15 mouse cellular contexts compared by ENCODE assay signal in genomic region chr13:64007688-64008087, GRCm38 (mm10).
DNase-seq lines count a peak whose midpoint lies in the region; ATAC-seq and TF ChIP-seq lines count a peak whose summit lies in the region.
"Had no signal": no experiment of that assay in that cellular context is flagged by ENCODE, and none has a peak within 500 bp of the region (broad histone marks: within the 10 kb centered on the region; RNA-seq: fewer than 3 reads in every experiment).

No protein-coding gene starts in this region.

- dilution Hi-C loops in CH12.LX (cut with MboI; ENCODE audit: extremely low pct_ligation_motif_present, extremely low pct_unique_long_range_greater_than_20kb, low sequenced_read_pairs) = no loop called here

- peak; percentile 37 for TF ChIP-seq RAD21 in CH12.LX (IDR thresholded peaks at IDR 0.05; ENCODE audit: low read depth, low read length)

- POLR2A ChIA-PET in Patski (lab: Charles Lee) = no interaction called here

- H3K9me3 ChIP-seq in CH12.LX (replicated peaks; ENCODE audit: low read length) = no peaks in the 10 kb centered on the region
- H3K9me3 ChIP-seq: embryonic facial prominence, embryonic 12.5 days; liver, embryonic 15.5 days; midbrain, embryonic 15.5 days; neural tube, embryonic 13.5 days had no signal

- H3K4me2 ChIP-seq in CH12.LX (ENCODE audit: insufficient read depth, low read depth, poor library complexity, severe bottlenecking) = no peak overlapping the region
- H3K4me2 ChIP-seq: embryonic facial prominence, embryonic 12.5 days; liver, embryonic 15.5 days; midbrain, embryonic 15.5 days; neural tube, embryonic 13.5 days had no signal

- no peak for DNase-seq in gastrocnemius, adult 2 months
- no peak for DNase-seq in gastrocnemius, adult 8-10 months (ENCODE audit: low spot score in 2 of 2)
- DNase-seq in layer of hippocampus, adult 2 months (ENCODE audit: low spot score in 2 of 2) = no peak
- no peak for DNase-seq in layer of hippocampus, adult 8-10 months (ENCODE audit: low spot score in 2 of 2)
- no peak for DNase-seq in CH12.LX (ENCODE audit: extremely low read depth)
- no peak for DNase-seq in Patski (ENCODE audit: low read depth, low spot score)
- no peak for DNase-seq in gastrocnemius, adult 18-20 months (ENCODE audit: low spot score)
- DNase-seq: heart, adult 11 months; thymus, adult 18-20 months had no signal

- in situ Hi-C loops in CH12.LX (cut with MboI; ENCODE audit: low pct_ligation_motif_present, low pct_unique_long_range_greater_than_20kb, low sequenced_read_pairs) (no loop called here), Patski (cut with MboI; ENCODE audit: low pct_unique_long_range_greater_than_20kb) (no loop called here)

- H3K27me3 ChIP-seq in CH12.LX (replicated peaks) = no peaks in the 10 kb centered on the region
- no peaks in the 10 kb centered on the region for H3K27me3 ChIP-seq in Patski
- H3K27me3 ChIP-seq: embryonic facial prominence, embryonic 12.5 days; liver, embryonic 15.5 days; midbrain, embryonic 15.5 days; neural tube, embryonic 13.5 days had no signal

- no peaks in the 10 kb centered on the region for H3K36me3 ChIP-seq in CH12.LX (replicated peaks in 1 of 2; ENCODE audit: control insufficient read depth in 1 of 2, insufficient read depth in 1 of 2, low read length in 1 of 2)
- H3K36me3 ChIP-seq: embryonic facial prominence, embryonic 12.5 days; liver, embryonic 15.5 days; midbrain, embryonic 15.5 days; neural tube, embryonic 13.5 days had no signal

- peaks cover 5 to 6% of the 10 kb centered on the region in 2 experiments; a peak in 3 of 4 replicates for H3K4me1 ChIP-seq in CH12.LX (ENCODE audit: control insufficient read depth in 1 of 2, insufficient read depth in 2 of 2)
- H3K4me1 ChIP-seq: liver, embryonic 15.5 days; midbrain, embryonic 15.5 days had no signal

- TF ChIP-seq POLR2A in CH12.LX (IDR thresholded peaks at IDR 0.05; ENCODE audit: low read depth, low read length) = no peak

- no peak for TF ChIP-seq EP300 in CH12.LX (IDR thresholded peaks at IDR 0.05; ENCODE audit: low read length)

- H3K9ac ChIP-seq in CH12.LX (ENCODE audit: insufficient read depth, low read depth) = no peak overlapping the region
- H3K9ac ChIP-seq: embryonic facial prominence, embryonic 12.5 days; liver, embryonic 15.5 days; midbrain, embryonic 15.5 days; neural tube, embryonic 13.5 days had no signal

- intact Hi-C loops in gastrocnemius, adult 2 months (cut with DNase I) = no loop called here

- CTCF ChIA-PET in Patski (lab: Charles Lee) = interaction anchor here (1.4 to 2.3 kb wide), 4 partner anchors 12 to 29 kb away, joined by 3 to 9 read pairs (median 6); no protein-coding TSS in a partner anchor

- TF ChIP-seq CTCF in gastrocnemius, adult 2 months (IDR thresholded peaks at IDR 0.05) = peak; percentile 40
- TF ChIP-seq CTCF in layer of hippocampus, adult 2 months (conservative IDR thresholded peaks at IDR 0.05) = peak; percentile 74
- TF ChIP-seq CTCF in CH12.LX (conservative IDR thresholded peaks at IDR 0.05 in 1 of 2, IDR thresholded peaks at IDR 0.05 in 1 of 2; ENCODE audit: low read depth in 2 of 2, low read length in 2 of 2) (peak in 1 of 2 experiments; percentile 45; a peak in 2 of 4 replicates), Patski (IDR thresholded peaks at IDR 0.05) (peak; percentile 81)

- no peak overlapping the region for H3K27ac ChIP-seq in gastrocnemius, adult 2 months
- H3K27ac ChIP-seq in layer of hippocampus, adult 2 months = no peak overlapping the region
- H3K27ac ChIP-seq in CH12.LX (ENCODE audit: insufficient read depth, low read depth) = no peak overlapping the region
- H3K27ac ChIP-seq: embryonic facial prominence, embryonic 12.5 days; liver, embryonic 15.5 days; midbrain, embryonic 15.5 days; neural tube, embryonic 13.5 days had no signal

- H3K79me2 ChIP-seq in CH12.LX (replicated peaks; ENCODE audit: control insufficient read depth, extremely low read depth, insufficient read depth, poor library complexity, severe bottlenecking) = no peaks in the 10 kb centered on the region

- ATAC-seq in Patski = peak; percentile 33
- no peak for ATAC-seq in CD4-positive, CD25-positive, alpha-beta regulatory T cell, adult 4 months
- ATAC-seq: forebrain, embryonic 14.5 days; midbrain, embryonic 15.5 days had no signal

- H3K4me3 ChIP-seq in gastrocnemius, adult 2 months = no peak overlapping the region
- H3K4me3 ChIP-seq in layer of hippocampus, adult 2 months = no peak overlapping the region
- H3K4me3 ChIP-seq in CH12.LX (replicated peaks in 1 of 3; ENCODE audit: low read depth in 2 of 3, low read length in 2 of 3, poor library complexity in 1 of 3) = no peak overlapping the region
- H3K4me3 ChIP-seq: embryonic facial prominence, embryonic 12.5 days; liver, embryonic 15.5 days; midbrain, embryonic 15.5 days; neural tube, embryonic 13.5 days had no signal

TF ChIP-seq in CH12.LX, 34 proteins besides CTCF, POLR2A, EP300 and RAD21:
- TF ChIP-seq E2F4 (IDR thresholded peaks at IDR 0.05; ENCODE audit: insufficient replicate concordance, low read depth, low read length) = no peak
- TF ChIP-seq UBTF (IDR thresholded peaks at IDR 0.05; ENCODE audit: low read depth, low read length) = no peak
- peak; percentile 28 for TF ChIP-seq SMC3 (IDR thresholded peaks at IDR 0.05; ENCODE audit: low read depth, low read length)
